Mouse (Mus musculus): ENCODE data around the gene Tmem218. TPM values are rescaled to one million over a fixed set of nuclear protein-coding genes. Genes with fewer than 3 reads are reported as not detected.

The Tmem218 gene
- polyA plus RNA-seq (2014; fragmentation: Illumina TruSeq; extraction: RNeasy Lipid Tissue Mini Kit (QIAGEN cat#74804)) = 19.4 TPM

DNA sequence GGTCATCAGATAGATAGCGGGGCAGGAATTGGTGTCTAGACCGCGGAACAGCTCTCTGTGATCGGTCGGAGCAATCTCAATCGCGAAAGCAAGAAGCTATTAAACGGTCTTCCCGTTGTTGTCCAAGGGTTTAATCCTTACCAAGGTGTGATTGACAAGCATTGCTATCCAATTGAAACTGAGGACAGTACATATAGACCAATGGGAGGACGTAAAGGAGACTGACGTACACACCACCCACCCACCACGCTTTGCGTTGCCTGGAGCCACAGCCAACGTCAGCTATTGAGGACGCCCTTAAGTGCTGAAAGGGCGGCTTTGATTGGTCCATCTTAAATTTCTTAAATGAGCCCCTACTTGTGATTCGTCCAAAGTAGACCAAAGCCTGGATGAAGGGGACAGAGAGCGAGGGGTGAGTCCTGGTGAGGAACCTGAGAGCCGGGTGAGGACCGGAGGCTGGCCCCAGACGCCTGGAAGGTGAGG is at the start of gene Tmem218:
Tmem218 (plus strand) TSS at position 295 of the 483 bp plus-strand sequence.

DNA sequence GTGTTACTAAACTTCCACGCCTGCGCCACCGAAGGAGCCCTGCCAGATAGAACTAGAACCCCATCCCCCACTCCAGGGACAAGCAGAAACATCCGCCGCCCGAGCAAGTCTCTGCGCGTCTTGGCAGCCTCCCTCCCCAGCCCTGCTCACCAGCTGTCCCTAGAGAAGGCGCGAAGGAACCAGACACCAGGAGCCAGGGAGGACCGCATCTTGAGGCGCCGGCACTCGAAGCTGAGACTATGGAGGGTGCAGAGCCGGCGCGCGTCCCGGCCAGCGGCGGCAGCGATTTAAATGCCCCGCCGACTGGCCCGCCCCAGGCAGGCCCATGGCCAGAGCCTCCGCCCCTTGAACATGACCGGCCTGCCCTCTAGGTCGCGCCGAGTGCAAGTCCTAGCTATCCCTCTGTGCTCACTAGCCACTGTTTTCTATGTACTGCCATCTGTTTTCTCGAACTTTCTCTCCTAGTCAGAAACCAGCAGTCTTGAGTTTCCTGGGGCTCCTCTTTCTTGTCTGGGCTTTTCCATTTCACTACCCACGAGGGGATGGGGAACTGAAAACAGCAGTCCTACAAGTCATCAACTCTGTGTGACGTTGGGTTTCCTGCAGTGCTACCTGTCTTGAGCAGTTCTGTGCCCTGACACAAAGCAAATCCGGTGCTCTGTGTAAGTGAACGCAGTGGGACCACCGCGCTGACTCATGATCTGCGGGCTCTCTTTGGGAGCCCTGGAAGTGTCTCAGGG is 47.3 kb downstream of the Tmem218 start, which contains the start of gene Slc37a2:
Slc37a2 (minus strand) TSS at position 590 of the 740 bp plus-strand sequence.

Other genes starting within 250 kb of the Tmem218 start
- gene Pknox2, start 60.8 kb upstream of the Tmem218 start, polyA plus RNA-seq (2014; fragmentation: Illumina TruSeq; extraction: RNeasy Lipid Tissue Mini Kit (QIAGEN cat#74804)) = 17.7 TPM
- gene Slc37a2, start 47.5 kb downstream of the Tmem218 start, polyA plus RNA-seq (2014; fragmentation: Illumina TruSeq; extraction: RNeasy Lipid Tissue Mini Kit (QIAGEN cat#74804)) = 10.1 TPM
- 18.6 TPM for gene Ccdc15, start 140.2 kb downstream of the Tmem218 start, polyA plus RNA-seq (2014; fragmentation: Illumina TruSeq; extraction: RNeasy Lipid Tissue Mini Kit (QIAGEN cat#74804))
- not detected for gene Hepacam, start 159.1 kb downstream of the Tmem218 start, polyA plus RNA-seq (2014; fragmentation: Illumina TruSeq; extraction: RNeasy Lipid Tissue Mini Kit (QIAGEN cat#74804))
- 3.4 TPM for gene Robo4, start 193.7 kb downstream of the Tmem218 start, polyA plus RNA-seq (2014; fragmentation: Illumina TruSeq; extraction: RNeasy Lipid Tissue Mini Kit (QIAGEN cat#74804))
- gene Robo3, start 225.0 kb downstream of the Tmem218 start, polyA plus RNA-seq (2014; fragmentation: Illumina TruSeq; extraction: RNeasy Lipid Tissue Mini Kit (QIAGEN cat#74804)) = not detected

Data from ovary, adult 10 weeks (tissue).